Mouse (Mus musculus) forebrain, embryonic 15.5 days (tissue): ENCODE data around the gene Lgals8. TPM values are rescaled to one million over a fixed set of nuclear protein-coding genes. Genes with fewer than 3 reads are reported as not detected.

Experiments
- ATAC-seq: fragments of 200-750 bp; cut with Nextera tagmentation; replicated peaks from 2 replicates; pipeline ENCODE4 v1.8.0; 2017; ENCODE audit warnings: mild to moderate bottlenecking, moderate TSS enrichment, moderate library complexity
- H3K27ac ChIP-seq: fragments of 300-500 bp; sonication (generic); replicated peaks from 2 replicates; pipeline ENCODE4 v1.5.1; 2015; ENCODE audit warnings: mild to moderate bottlenecking, inconsistent platforms
- H3K27me3 ChIP-seq: fragments of 300-500 bp; sonication (generic); 2 replicates; pipeline ENCODE4 v1.6.1; 2015; ENCODE audit warnings: inconsistent platforms
- H3K36me3 ChIP-seq: fragments of 300-500 bp; sonication (generic); 2 replicates; pipeline ENCODE4 v1.6.1; 2015; ENCODE audit warnings: mild to moderate bottlenecking, inconsistent platforms
- H3K4me1 ChIP-seq: fragments of 300-500 bp; sonication (generic); 2 replicates; pipeline ENCODE4 v1.6.1; 2015; ENCODE audit warnings: inconsistent platforms
- H3K4me2 ChIP-seq: fragments of 300-500 bp; sonication (generic); replicated peaks from 2 replicates; pipeline ENCODE4 v1.6.1; 2015; ENCODE audit warnings: mild to moderate bottlenecking, inconsistent platforms
- H3K4me3 ChIP-seq: fragments of 300-500 bp; sonication (generic); 2 replicates; pipeline ENCODE4 v1.5.1; 2015; ENCODE audit warnings: mild to moderate bottlenecking, inconsistent platforms
- H3K9ac ChIP-seq: fragments of 300-500 bp; sonication (generic); replicated peaks from 2 replicates; pipeline ENCODE4 v1.6.1; 2015; ENCODE audit warnings: mild to moderate bottlenecking, inconsistent platforms
- H3K9me3 ChIP-seq: fragments of 300-500 bp; sonication (generic); 2 replicates; pipeline ENCODE4 v1.6.1; 2016; ENCODE audit warnings: inconsistent platforms
- WGBS: fragments of 180-500 bp; shearing (Covaris S2); methylation state at CpG from one replicate; pipeline ENCODE4 v1.1.7; 2015; ENCODE audit warnings: mixed read lengths; 5-methylcytosine and 5-hydroxymethylcytosine counted together
- polyA plus RNA-seq: library from polyadenylated mRNA; unstranded; fragments of >200 nt; fragmentation: Nextera tagmentation; extraction: Ambion mirVana; gene quantifications from 2 replicates; pipeline ENCODE4 v1.2.1, GENCODE M21; 2015

Gene Lgals8
- polyA plus RNA-seq, 1 experiment from 2014 or later, result 14.1 TPM

- H3K4me3 ChIP-seq, result peak within 1 kb of the TSS; percentile 90
- no peaks in the 10 kb centered on the region for H3K27me3 ChIP-seq
- H3K4me2 ChIP-seq, result peak within 1 kb of the TSS; percentile 91
- WGBS, result under 1% methylated on average over 43 of the region's 43 CpGs
- H3K36me3 ChIP-seq, result peaks cover 19% of the 10 kb centered on the region
- H3K9ac ChIP-seq, result peak within 1 kb of the TSS; percentile 52
- H3K9me3 ChIP-seq, result no peaks in the 10 kb centered on the region
- peaks cover 14% of the 10 kb centered on the region for H3K4me1 ChIP-seq
- ATAC-seq, result peak; percentile 97
- H3K27ac ChIP-seq, result peak within 1 kb of the TSS; percentile 71
Measured at GRCm38 (mm10) chr13:12394609-12395505, 69.9 kb downstream of the Lgals8 start, which contains the start of gene Heatr1. Heatr1 (plus strand) TSS chr13:12395027.

Other genes starting within 250 kb of the Lgals8 start
- 5.7 and 5.9 TPM in 2 replicates for gene Mtr, start 206.8 kb downstream of the Lgals8 start, polyA plus RNA-seq
- 2.4 and 2.6 TPM in 2 replicates for gene Actn2, start 124.2 kb downstream of the Lgals8 start, polyA plus RNA-seq
- 13.7 and 15.6 TPM in 2 replicates for gene Heatr1, start 69.9 kb downstream of the Lgals8 start, polyA plus RNA-seq
- gene Edaradd, start 55.5 kb upstream of the Lgals8 start, polyA plus RNA-seq, result 1.6 and 2.1 TPM in 2 replicates
- gene Ero1lb, start 100.9 kb upstream of the Lgals8 start, polyA plus RNA-seq, result 14.0 TPM in 2 replicates